Mouse (Mus musculus) liver (tissue): ENCODE results near the gene Mtcl1.
"Not testable (repeated sequence)": the region's sequence is repeated elsewhere in the genome, so short reads cannot be mapped to it uniquely, and the experiment has no call there.

Source experiments
- DNase-seq: peaks from one replicate; pipeline ENCODE4 v3.0.0-alpha.2; 2020; ENCODE audit warnings: mixed read lengths

The Mtcl1 gene

DNA sequence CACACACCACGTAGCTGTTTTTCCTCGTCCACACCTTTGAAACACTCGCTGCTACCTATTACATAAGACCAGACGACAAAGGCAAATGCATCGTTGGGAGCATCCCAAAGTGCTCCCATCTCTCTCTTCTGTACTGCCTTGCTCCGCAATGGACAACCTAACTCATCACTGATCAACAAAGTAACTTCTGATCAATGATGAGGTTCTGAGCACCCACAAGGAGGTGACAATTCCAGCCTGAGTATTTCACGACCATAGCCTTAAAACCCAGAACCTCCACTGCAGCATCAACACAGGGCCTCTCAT, 2.6 kb downstream of the Mtcl1 start:
- no peak for DNase-seq

DNA sequence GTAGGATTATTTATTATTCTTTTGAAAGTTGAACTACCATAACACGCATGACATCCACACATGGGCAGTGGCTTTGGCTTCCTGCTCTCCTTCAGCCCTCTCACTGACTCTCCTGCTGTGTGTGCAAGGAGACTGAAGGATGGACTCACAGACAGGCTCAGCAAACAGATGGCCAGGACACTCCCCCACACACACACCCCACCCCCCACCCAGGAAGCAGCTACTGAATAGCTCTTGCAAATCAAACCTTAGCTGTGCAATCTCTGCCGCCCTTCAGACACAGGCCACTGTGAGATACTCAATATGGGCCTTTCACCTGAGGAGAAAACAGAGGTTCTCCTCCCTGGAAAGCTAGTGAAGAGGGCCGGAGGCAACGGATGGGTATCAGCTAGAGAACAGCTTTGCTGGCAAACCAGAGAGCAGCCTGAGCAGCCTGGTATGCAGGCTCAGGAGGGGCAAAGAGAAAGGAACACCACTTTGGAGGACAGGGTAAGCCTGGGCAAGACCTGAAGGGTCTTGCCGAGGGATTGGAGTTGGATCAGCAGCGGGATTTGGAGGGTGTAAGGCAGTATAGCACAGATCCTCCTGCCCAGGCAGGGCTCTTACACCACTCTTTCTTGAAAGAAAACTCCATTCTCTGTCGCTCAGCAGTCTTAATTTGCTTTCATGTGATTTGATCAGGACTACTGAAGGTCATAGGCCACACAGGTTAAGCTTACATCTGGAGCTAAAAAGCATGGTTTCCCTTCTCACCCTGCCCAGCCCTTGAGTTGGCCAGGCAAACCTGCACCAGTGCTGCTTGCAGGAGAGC, 3.1 kb downstream of the Mtcl1 start:
- no peak for DNase-seq

DNA sequence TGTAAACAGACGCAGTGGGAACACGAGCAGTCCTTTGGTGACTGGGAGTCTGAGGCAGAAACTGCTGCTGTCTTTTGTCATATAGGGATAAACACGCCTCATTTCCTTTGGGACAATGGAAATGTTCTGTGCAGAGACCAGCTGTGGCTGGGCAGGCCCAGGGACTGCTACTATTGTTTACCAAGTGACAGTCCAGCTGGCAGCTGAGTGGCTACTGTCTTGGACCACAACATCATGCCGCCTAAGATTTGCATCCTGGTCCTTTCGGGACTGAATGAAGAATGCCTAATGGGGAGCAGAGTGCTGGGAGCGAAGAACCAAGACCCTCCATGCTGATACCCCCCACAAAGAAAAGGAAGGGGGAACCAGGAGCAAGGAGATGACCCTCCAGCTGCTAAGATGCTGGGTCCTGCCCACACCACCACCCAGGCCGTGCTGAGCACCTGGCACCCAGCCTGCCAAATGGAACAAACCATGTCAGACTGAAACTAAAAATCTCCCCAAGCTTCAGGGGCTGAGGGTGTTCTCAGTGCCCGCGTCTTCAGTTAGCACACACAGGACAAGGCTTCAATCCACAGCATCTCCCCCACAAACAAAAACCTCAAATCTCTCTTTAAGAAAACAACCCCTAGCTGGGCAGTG, 5.4 kb downstream of the Mtcl1 start:
- DNase-seq = no peak

DNA sequence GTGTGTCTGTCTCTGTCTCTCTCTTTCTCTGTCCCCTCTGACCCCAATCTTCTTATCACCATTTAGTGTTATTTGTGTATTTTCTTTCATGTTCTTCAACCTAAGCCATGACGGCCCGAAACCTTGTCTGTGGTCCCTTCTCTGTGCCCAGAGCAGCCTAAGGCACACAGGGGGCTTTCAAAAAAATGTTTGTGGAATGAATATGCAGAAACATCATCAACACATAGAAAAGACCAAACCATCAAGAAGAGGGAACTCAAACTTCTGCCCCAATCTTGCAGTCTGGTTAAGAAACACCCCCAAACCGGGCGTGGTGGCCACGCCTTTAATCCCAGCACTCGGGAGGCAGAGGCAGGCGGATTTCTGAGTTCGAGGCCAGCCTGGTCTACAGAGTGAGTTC, 9.7 kb downstream of the Mtcl1 start:
- no peak for DNase-seq

DNA sequence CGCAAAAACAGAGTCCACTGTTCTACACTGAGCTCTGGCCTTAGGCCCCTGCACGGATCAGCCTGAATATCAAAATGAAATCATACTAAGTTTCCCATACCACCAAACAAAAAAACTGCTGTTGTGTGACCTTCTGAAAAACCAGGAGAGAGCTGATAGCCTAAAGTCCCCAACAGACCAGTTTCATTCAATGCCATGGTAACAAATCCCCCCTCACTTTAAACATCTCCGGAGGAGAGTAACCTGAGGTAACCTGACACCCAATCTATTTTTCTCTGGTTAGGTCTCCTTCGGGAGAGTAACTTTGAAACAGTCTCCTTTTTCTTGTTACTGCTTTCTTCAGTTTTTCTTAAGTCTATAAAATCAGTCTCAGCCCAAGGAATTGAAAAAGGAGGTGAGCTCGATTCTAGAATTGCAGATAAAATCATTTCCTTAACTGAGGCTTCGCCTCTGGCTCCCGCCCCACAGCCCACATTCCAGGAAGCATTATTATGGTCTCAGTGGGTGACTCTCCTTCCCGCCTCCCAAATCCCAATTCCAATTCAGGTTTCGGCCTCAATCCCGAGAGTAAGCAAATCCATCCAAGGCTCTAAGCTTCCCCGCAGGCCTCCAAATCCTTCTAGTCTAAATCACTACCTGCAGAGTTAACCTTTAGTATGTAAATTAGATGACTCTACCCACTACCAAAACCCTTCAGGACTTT, 10.3 kb downstream of the Mtcl1 start:
- DNase-seq = no peak

DNA sequence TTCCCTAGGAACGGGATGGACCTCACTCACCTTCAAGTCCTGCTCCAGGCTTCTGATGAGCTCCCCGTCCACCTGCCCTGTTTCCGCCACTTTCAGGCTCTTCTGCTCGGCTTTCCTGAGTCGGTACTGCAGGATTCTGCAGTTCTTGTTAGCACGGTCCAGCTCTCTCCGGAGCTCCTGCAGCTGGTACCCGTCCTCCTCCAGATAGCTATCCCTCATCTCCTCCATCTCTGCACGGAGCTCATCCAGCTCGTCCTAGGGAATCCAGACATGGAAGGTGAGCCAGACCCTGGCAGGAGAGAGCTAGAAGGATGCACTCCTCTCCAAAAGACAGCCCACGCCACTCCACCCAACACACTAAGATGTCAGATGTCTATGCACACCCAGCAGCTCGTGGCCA, 11.4 kb downstream of the Mtcl1 start:
- DNase-seq = no peak

DNA sequence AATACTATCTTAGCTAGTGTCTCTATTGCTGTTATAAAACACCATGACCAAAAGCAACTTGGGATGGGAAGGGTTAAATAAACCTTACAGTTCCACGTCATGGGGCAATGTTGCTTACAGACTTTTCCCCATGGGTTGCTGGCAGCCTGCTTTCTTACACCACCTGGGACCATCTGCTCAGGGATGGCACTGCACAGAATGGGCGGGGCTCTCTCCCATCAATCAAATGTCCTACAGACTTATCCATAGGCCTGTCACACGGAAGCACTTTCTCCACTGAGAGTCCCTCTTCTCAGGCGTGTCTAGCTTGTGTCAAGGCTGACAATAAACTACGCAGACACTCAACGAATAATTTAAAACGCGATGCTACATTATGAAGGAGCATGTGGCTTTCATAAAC, 12.7 kb downstream of the Mtcl1 start:
- DNase-seq = no peak

DNA sequence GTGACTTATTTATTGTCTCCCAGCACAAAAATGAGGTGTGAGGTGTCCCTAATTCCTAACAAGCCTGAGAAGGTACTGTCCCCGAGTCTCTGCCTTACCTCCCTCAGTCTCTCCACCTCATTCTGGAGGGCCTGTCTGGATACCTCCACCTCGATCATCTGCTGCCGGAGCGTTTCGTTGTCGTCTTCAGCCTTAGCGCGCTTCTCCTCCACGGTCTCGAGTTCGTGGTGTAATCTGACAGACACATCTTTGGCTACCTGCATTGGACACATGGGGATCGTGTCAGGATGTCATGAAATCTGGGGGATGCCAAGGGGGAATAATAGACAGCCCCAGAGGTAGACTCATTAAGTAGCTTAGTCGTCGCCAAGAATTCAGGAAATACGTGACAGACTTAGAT, 13.6 kb downstream of the Mtcl1 start:
- no peak for DNase-seq

DNA sequence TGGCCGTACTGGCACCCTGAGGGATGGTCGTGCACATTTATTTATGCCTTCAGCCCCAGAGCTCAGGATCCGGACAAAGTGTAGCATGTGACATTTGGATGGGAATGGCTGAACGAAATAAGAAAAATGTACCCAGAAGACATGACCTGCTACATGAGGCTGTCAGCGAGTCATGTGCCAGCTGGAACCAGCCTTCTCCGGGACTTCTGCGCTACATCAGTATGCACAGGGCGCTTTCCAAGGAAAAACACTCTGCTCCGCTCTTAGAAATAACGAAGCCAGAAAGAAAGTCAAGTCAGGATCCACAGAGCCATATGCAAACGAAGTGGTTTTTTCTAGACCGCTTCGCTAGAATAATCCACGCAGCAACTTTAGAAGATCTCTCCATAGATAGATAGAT, 14.5 kb downstream of the Mtcl1 start:
- DNase-seq = no peak

DNA sequence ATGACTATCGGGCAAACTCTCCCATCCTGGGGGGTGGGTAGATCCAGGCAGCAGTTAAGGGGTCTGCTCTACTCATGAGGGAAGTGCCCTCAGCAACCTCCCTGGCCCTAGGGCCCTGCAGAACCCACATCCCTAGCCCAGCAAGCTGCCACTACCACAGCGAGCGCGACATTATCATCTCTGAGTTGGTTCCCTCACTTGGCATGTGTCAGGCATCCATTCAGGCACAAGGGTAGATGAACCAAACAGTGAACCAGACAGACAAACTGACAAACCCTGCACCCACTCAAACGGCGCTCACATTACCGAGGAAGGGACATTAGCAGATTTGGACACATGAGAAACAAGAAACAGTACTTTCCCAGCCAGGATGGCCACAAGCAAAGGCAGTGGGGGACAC, 15.0 kb downstream of the Mtcl1 start:
- no peak for DNase-seq

DNA sequence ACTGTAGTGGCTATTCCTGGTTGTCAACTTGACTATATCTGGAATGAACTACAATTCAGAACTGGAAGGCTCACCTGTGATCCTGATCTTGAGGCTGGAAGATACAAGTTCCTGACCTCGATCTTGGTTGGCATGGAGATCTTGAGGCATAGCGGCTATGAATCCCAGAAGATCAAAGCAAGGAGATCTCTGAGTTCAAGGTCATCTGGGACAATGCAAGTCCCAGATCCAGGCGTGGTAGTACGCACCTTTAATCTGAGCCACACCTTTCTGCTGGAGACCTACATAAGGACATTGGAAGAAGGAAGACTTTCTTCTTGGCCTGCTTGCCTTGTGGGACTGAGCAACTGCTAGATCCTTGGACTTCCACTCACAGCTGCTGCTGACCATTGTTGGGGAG, 24.9 kb downstream of the Mtcl1 start:
- DNase-seq = not testable (repeated sequence)

DNA sequence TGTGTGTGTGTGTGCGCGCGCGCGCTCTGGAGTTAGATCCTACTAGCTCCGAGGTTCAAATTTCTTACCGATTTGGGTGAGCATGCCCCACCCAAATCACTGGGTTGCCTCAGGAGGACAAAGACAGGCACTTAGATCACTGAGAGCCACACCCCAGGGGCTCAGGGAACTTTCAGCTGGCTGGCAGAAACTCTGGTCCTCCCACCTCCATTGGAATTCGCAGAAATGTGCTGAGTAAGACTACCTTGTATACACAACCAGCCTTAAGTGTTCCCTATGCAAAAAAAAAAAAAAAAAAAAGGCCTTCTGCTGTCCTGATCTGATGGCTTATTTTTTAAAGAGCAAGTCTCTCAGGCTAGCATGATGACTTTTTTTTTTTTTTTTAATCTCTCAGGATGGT, 30.1 kb downstream of the Mtcl1 start:
- no peak for DNase-seq

DNA sequence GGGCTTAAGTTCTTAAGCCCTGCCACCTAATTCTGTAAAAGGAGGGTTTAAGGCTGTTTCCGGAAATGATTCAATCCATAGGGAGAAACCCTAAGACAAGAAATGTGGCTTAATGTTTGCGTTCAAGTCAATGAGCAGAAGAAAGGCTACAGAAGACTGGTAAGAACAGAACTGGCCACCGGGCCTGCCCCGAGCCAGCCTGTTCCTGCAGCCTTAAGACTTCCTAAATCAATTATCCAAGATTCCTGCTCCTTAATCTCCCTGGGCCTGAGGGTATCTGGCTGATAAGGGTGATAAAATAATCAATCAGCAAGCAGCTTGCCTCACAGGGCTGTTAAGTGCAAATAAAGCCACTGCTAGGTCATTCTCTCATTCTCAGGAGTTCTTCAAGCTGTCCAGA, 31.8 kb downstream of the Mtcl1 start:
- DNase-seq = no peak

DNA sequence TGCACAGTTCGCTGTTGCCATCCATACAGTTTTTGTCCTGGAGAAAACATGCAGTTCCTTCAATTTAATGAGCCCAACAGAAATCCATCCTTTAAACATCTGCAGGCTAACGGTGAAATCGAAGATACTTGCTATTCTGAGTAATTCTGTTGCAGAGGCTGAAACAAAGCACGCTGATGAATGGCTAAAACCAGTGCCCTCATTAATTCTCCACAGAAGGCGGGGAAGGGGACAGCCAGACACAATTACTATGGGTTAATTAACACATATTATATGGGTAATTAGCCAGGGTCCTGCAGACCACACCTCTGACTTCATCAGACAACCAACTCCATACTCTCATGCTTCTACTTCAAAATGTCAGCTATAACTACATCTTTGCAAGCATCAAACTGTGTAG, 32.2 kb downstream of the Mtcl1 start:
- DNase-seq = no peak

DNA sequence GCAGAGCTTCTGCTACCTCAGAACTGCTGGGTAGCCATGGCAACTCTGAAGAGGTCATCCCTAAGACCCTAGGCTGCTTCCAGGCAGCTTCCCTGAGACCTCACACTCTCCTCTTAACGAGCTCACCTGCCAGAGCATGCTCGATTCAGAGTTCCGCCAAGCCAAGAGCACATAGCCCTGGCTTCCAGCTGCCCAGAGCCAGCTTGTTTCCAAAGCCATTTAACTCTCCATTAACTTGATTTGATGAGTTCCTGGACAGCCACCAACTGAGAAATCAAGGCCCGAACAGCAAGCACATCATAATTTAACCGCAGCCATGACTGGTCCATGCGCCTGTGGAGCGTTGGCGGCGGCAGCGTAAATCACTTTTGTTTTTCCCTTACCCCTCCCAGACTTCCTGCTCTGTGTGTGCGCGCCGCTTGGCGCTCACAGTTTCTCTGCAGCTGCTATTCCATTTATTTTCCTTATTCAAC, 32.7 kb downstream of the Mtcl1 start:
- no peak for DNase-seq

DNA sequence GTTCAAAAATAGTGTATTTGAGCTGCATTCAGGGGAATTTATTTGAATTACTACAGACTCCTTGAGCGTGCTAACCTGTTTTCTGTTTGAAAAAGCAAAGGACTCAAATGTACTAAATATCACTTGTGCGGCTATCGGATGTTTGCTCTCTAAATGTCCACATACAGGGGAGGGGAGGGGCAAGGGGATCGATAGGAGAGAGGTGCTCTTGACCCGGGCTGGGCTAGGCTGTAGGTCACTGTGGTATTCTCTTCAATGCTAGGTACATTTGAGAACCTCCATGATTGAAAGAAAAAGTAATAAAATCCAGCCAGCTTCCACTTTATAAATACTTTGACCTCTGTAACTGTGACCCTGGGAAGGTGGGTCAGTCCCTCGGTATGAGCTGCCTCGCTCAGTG, 33.1 kb downstream of the Mtcl1 start:
- no peak for DNase-seq

DNA sequence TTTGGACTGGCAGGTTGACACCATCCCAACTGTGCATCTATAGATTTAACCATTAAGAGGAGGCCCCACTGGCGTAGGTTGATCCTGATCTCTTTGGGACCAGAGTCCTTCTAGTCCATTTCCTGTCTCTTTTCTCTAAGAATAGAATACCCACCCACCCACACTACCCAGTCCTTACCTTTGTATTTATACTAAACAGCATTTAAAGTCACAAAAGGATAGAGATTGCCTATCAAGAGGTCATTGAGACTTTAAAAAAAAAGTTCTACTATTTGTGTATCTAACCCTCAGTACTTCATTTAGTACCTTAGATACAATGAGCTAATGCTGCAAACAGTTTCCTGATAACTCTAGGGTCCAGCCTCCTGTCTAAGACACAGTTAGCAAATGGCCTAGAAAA, 35.2 kb downstream of the Mtcl1 start:
- DNase-seq = no peak

DNA sequence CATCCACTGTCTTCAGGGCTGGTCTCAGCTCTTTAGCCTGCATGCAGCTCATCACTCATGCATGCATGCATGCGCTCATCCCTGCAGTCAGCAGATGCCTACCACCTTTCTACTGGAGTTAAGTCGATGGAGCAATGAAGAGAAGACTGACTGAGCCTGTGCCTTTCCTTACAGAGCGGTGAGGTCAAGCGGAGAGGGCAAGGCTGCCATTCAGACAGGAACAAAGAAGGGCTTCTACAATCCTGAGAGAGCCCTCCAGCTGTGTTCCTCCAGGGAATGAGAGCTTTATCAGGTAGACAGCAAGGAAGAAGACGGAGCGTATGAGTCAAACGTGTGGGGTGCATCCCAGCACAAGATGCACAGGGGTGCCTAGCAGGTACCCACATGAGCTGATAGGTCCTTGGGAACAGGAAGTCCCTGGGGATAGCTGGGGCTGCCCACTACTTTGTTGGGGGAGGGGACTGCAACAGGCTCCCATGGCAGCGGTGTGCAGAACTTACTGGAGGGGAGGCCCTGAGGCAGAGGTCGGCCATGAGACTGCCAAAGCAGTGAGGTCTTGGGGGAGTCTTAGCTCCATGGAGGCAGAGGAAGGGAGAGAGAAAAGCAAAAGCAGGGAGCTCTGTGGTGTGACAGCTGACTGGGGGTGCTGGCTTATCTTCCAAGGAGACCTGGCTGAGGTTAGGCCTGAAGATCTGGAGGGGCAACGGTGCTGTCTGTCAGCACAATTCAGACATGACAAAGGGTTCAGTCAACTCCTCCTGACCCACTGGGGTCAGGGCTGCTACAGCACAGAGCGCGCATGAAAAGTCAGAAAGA, 37.2 kb downstream of the Mtcl1 start:
- DNase-seq = no peak

DNA sequence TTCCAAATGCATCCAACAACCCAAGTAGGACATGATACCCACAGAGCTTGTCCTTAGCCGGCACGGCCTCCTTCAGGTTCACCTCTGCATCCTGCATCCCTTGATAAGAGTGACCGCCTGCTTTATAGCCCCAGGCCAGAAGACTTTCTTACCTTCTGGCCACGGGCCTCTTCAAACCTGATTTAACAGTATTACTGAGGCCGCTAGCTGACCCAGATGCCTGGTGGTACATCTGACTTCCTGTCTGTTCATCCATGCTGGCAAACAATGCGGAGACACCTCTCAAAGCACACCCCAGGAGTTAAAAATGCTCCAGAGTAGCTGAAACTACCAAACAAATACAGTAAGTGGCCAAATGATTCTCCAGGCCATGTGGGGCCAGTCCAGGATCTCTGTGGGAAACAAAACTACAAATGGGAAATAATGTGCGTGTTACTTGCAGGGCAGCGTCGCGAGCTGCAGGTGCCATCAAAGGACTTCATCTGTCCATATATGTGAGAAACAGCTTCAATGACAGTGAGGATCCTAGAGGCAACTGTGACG, 38.6 kb downstream of the Mtcl1 start:
- no peak for DNase-seq

DNA sequence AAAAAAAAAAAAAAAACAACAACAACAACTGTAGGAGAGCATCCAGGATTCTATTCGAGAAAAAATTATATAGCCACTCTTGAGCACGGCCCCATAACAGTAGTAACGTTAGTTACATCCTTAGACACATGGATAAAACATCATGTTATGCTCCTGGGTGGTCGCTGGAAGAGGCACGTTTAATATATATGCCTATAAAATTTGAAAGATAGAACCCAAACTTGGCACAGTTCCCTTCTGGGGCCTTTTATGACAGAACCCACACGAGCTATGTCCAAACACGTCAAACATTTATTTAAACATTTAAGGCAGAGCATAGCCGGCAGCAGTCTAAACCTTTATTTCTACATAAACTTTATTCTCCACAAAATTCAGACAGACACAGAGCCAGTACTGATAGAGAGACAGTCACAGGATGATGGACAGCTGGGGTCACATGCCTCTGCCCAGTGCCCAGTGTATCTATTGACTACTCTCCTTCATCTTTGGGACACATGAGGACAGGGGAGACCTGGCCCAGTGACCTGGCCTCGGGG, 40.4 kb downstream of the Mtcl1 start:
- DNase-seq = no peak

DNA sequence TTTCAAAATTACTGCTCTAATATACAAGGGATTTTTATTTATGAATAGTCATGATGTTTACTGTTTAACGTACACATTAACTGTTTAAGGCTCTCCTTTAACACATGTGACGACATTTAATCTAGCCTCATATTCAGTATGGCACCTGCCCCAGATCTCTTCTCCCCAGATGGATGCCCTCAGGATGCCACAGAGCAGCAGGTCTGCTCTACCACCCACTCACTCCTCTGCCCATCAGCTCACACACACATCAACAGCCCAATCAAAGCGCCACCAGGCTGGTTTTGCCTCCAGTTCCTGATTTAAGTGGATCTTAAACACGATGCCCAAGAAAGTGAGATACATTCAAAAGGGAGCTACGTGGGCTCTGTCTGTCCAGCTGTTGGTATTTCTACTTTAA, 41.1 kb downstream of the Mtcl1 start:
- DNase-seq = no peak

DNA sequence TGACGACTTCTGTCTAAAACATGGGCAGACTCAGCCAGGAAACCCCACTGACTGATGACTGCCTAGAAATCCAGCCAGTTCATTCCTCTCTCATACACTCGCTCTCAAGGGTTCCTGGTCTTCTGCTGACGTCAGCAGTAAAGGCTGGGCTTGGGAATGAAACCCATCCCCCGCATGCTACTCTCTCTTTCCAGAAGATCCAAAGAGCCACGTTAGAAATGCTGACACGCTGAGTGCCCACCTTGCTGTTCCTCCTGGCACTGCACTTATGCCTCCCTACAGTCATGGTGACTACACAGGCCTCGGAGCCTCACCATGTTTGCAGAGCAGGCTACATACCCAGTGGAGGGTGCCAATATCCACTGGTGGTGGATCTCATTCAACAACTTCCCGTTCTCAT, 41.7 kb downstream of the Mtcl1 start:
- DNase-seq = no peak

DNA sequence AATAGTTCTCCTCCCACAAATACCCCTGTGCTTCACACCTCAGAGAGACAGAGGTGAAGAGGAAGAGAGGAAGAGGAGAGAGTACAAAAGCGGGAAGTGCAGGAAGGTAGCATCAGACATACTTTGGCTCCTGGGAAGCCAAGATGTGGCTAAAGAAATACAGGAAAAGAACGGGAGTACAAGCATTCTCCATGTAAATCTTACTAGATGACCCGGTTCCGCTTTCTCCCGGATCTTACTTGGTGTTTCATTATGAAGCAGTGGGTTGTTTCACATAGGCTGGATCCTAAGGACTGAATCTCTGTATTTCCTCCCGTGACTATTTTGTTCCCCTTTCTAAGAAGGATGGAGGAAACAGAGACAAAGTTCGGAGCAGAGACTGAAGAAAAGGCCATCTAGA, 43.9 kb downstream of the Mtcl1 start:
- no peak for DNase-seq
